Mouse (Mus musculus) thymus, postnatal 0 days (tissue): ENCODE measurements around the gene Nf2. TPM values are rescaled to one million over a fixed set of nuclear protein-coding genes. Genes with fewer than 3 reads are reported as not detected.

Experiments used
- microRNA-seq: library from miRNA; unstranded; fragments of <30 nt; microRNA quantifications from one replicate; pipeline ENCODE4, GENCODE M21; 2016; ENCODE audit warnings: borderline number of aligned reads
- polyA plus RNA-seq: library from polyadenylated mRNA; unstranded; fragments of >200 nt; fragmentation: Nextera tagmentation; extraction: Ambion mirVana; gene quantifications from 2 replicates; pipeline ENCODE4 v1.2.1, GENCODE M21; 2015

Gene Nf2
- polyA plus RNA-seq, 1 experiment from 2014 or later: 28.3 TPM

Small RNAs within 50 kb of the gene (microRNA-seq; reads per million reads assigned to microRNA genes)
- gene Mir6918: not detected

Other genes starting within 250 kb of the Nf2 start
- gene Gm11032, start 229.5 kb downstream of the Nf2 start, polyA plus RNA-seq: not detected in 2 replicates
- 27.3 and 27.4 TPM in 2 replicates for gene Ascc2, start 211.8 kb downstream of the Nf2 start, polyA plus RNA-seq
- gene Uqcr10, start 145.2 kb downstream of the Nf2 start, polyA plus RNA-seq: 1,084 and 1,132 TPM in 2 replicates
- 91.0 and 95.8 TPM in 2 replicates for gene Zmat5, start 144.9 kb downstream of the Nf2 start, polyA plus RNA-seq
- gene Cabp7, start 102.8 kb downstream of the Nf2 start, polyA plus RNA-seq: 0.16 and 0.17 TPM in 2 replicates
- gene Nipsnap1, start 24.4 kb upstream of the Nf2 start, polyA plus RNA-seq: 46.8 and 50.8 TPM in 2 replicates
- gene Thoc5, start 45.8 kb upstream of the Nf2 start, polyA plus RNA-seq: 35.4 and 37.7 TPM in 2 replicates
- gene Nefh, start 98.5 kb upstream of the Nf2 start, polyA plus RNA-seq: 3.1 and 3.9 TPM in 2 replicates
- 56.7 and 59.0 TPM in 2 replicates for gene Ap1b1, start 137.3 kb upstream of the Nf2 start, polyA plus RNA-seq
- gene Rasl10a, start 208.6 kb upstream of the Nf2 start, polyA plus RNA-seq: 4.2 and 5.9 TPM in 2 replicates
- gene Gas2l1, start 215.8 kb upstream of the Nf2 start, polyA plus RNA-seq: 12.0 and 12.2 TPM in 2 replicates
- gene Rhbdd3, start 249.4 kb upstream of the Nf2 start, polyA plus RNA-seq: 17.9 and 19.8 TPM in 2 replicates
- gene Ewsr1, start 249.7 kb upstream of the Nf2 start, polyA plus RNA-seq: 501 and 565 TPM in 2 replicates